Mouse (Mus musculus) kidney, postnatal 25 days (tissue): ENCODE measurements around the gene Slc25a45.

Source experiments
- DNase-seq, 2 experiments: peaks; one replicate each; pipeline ENCODE4 v3.0.0; 2021; ENCODE audit warnings: mixed read lengths in 2 of 2

Gene Slc25a45

DNA sequence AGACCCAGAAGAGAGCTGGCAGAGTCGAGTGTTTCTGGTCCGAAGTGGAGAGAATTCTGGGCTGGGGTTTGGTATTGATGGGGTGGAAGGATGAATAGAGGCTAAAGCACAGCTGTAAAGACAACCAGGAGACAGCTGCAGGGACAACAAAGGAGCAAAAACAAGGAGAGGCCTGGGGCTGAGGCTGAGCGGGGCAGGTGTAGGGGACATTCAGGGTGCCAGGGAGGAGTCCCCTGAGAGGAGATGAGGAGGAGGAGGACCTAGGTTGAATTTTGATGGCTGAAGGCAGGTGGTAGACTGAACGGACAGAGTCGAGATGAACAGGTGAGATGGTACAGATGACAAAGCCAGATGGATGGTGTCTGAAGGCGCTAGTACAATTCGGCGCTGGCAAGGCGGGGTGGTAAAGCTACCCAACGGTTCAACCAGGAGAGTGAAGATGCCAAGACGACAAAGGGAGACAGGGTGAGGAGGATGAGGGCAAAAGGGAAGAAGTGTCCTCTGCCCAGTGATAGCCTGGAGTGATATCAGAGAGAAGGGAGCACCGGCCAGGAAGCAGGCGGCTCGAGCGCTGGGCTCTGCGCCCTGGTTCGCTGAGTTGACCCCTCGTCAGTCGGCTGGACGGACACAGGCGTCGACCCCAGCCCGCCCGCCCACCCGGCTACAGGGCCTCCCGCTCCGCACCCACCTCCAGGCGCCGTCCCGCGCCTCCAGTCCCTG, 15.8 kb downstream of the Slc25a45 start:
- DNase-seq: no peak

DNA sequence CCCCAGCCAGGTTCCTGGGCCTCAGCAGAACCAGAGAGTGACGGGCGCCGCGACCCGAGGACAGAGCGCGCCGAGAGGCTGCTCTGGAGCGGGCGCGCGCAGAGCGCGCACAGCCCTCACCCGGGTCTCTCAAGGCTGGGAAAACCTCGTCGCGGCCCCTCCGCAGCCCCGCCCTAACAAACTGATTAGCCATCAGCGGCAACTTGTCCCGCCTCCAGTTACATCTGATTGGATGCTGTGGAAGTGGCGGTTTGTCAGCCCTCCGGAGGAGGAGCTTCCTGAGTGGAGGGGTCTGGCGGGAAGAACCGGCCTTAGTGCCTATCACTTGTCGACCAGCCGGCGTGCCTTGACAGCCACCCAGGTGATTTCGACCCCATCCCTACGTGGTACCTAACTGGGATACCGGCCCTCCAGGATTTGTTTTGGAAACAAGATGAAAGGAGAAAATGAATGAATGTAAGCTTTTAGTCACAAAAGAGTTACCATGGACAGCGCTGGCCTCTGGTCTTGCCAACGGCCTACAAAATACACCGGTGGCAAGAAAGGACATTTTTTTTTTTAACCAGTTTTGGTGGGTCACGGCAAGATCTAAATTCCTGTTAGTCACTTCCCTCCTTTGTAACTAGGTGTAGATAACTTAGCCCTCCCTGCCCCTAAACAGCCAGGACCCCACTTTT, 16.5 kb downstream of the Slc25a45 start, which contains the start of gene Tigd3:
Gene Tigd3, minus strand, starts transcription at position 148 of the 677 bp plus-strand sequence.
- peak; percentile 97 to 98 for DNase-seq

DNA sequence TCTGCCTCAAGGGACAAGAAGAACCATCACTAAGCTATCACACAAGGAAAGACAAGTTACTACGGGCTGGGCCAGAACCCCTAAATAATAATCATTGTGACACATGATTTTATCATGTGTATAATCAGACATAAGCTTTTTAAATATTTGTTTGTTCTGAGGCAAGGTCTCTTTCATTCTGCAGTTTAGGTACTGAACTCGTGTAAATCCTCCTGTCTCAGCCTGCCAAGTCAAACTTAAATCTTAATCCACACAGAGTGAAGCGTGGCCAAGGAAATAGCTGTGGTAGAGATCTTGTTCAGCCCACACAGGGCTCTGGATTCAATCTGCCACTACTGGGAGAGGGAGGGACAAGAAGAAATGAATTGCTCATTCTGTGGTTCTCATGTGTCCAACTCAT, 29.7 kb downstream of the Slc25a45 start:
- DNase-seq: no peak

DNA sequence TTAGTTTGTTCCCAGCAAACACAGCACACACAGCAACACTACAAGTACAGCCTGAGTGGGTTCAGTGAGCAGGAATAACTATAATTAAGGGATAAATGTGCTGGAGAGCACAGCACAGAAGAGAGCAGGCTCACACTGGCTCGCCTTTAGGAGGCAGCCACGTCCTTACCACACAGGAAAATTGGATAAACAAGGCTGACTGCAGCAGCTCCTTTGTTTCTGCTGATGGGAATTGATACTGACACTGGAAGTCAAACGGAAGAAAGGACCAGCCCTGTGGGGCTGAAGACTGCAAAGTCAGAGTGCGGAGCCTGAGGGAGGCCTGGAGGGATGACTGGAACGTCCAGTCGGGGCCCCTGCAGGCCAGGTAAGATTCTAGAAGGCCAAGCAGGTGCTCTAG, 32.6 kb downstream of the Slc25a45 start:
- no peak for DNase-seq

DNA sequence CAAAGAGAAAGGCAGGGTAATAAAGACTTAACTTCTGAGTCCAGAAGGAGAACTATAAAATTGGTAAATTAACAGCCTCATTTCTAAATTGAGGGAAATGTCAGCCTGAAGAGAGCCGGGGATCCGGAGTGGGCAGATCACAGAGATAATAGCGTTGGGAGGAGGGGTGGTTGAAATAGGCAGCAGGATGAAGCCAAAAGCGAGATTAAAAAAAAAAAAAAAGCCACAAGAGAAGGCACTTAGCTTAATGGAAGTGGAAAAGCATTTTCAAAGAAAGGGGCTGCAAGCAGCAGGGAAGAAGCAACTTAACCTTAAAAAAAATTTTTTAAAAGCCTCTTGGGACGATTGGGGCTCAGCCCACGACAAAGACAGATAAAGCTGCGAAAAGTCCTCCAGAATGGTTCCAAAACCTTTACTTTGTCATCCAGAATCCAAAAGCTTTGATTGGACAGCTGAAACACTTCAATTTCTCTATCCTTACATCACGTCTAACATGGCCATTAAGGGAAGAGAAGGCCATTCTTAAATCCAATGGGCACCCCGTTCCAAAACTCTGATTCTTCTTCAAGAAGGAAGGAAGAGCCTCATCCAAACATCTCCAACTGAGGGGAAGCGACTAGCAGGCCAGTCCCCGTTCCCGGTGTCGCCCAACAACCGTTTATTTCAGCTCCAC, 34.0 kb downstream of the Slc25a45 start:
- DNase-seq: no peak

DNA sequence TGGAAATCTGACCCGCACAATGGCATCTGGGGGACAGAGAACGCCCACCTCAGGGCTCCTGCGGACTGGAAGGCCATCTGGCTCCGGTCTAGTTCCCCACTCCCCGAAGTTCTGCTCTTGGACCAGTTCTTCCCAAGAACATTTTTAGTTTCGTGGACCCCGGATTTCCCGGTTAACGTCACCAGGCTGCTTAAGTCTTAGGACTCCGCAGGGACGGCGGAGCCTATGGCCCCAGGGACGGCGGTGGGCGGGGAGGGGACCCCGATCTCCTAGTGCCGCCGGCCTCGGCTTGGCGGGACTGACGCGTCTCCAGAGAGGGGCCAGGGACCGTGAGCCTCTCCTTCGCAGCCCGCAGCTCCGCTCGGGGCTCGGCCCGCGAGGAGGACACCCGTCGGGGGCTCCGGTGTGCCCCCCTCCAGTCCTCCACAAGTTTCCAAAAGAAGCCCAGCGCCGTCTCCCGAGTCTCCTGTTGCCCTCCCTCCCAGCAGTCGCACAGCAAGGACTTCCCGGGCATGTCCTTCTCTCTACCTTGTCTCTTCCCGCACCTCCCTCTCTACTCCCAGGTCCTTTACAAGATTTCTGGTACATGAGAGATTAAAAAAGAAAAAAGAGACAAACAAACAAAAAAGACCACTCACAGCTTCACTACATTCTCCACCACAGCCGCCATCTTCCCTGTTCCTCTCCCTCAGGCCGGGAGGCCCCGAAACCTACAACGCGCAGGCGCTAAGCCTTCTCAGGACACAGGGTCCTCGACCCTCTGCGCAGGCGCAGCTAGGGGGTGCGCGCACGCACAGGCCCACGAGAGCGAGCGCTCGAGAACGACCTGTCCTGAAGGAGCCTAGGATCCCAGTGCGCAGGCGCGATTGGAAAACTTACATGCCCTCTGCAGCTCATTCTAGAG, 34.7 kb downstream of the Slc25a45 start:
- DNase-seq: peak; percentile 99 to 100

DNA sequence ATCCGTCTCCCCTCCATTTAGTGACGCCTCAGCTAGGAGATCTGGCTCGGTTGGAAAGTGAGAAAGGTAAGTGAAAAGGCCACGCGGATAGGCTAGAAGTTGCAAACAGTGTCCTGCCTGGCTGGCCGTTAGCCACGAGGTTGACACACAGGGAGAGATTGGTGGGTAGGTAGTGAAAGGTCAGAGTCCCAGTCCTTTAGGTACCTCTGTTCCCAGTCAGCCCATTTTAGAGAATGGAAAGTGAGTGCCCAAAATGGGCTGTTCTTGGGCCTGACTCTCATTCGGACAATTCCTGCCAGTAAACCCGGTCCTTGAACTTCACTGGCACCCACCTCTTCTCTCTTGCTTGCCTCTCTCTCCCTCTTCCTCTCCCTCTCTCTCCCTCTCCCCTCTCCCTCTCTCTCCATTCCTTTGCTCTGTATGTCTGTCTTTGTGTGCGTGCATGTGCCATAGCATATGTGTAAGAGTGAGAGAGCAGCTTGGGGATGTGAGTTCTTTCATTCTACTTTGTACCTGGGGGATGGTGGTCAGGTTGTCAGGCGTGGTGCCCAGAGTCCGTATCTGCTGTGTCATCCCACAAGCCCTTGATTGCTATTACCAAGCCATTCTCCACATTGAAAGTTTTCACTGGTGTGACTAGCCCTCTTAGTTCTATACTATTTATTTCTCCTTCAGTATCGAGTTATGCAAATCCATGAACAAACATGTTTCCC, 35.6 kb downstream of the Slc25a45 start, which contains the start of gene Dpf2:
Gene Dpf2, minus strand, starts transcription at position 4 of the 713 bp plus-strand sequence.
- peak in 1 of 2 experiments; percentile 53 for DNase-seq

DNA sequence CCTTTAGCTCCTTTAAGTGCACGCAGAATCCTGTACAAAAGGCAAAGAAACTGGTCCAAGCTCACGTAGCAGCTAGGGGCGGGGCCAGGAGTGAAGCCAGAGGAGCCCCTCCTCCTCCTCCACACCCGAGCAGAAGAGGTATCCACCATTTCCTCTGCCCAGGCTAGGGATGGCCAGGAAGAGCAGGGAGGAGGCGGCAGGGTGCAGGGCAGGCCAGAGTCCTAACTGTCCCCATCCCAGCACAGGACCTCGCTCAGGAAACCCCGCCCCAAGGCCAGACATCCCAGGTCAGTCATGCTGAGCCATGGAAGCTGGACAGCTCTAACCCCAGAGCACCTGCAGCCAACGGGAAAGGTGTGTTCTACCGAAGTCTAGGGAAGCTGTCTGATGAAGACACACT, 44.1 kb downstream of the Slc25a45 start:
- peak; percentile 55 to 82 for DNase-seq

DNA sequence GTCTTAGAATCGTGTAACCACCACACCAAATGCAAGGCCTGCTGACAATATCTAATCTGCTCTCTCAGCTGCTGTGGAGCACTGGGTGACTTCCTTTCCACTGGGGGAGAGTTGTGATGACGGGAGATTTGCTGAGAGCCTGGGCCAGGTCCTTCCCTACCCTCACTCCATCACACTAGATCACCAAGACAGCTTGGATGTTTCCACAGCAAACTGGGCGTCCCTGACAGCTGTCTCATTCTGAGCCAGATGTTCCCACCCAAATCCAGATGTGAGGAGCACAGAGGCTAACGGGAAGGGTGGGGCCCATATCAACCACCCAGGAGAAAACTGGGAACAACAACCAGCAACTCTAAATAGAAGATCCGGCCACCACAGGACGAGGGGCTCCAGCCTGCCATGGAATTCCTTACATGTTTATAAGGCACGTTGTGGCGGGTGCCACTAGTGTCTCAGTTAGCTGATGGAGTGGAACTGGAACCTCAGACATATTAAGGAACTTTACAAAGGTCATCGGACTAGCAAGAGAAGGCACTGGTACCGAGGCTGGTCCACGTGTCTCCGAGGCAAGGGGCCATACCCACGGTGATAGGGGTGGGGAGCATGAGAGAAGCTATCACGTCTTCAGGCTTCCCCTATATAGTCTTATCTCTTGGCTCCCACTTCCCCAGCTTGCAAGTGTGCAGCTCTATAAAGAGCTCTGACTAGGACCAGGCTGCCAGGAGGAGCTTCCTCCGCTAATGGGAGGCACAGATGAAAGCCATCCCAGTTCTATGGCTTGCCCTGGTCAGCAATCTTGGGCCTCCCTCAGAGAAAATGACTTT, 44.7 kb downstream of the Slc25a45 start:
- peak in 1 of 2 experiments; percentile 66 for DNase-seq

DNA sequence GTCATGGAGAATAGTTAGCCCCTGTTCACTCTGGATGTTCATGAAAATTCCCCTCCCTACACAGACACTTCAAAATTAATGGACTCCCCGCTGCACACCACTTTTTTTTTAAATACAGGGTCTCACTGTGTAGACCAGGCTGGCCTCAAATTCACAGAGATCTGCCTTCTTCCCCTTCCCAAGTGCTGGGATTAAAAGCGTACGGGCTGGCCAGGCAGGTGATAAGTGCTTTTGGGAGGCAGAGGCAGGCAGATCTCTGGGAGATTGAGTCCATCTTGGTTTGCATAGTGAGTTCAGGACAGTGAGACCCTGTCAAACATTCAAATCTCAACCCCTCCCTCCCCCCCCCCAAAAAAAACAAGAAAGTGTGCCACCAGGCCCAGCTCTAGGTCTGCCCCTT, 45.4 kb downstream of the Slc25a45 start:
- DNase-seq: no peak

DNA sequence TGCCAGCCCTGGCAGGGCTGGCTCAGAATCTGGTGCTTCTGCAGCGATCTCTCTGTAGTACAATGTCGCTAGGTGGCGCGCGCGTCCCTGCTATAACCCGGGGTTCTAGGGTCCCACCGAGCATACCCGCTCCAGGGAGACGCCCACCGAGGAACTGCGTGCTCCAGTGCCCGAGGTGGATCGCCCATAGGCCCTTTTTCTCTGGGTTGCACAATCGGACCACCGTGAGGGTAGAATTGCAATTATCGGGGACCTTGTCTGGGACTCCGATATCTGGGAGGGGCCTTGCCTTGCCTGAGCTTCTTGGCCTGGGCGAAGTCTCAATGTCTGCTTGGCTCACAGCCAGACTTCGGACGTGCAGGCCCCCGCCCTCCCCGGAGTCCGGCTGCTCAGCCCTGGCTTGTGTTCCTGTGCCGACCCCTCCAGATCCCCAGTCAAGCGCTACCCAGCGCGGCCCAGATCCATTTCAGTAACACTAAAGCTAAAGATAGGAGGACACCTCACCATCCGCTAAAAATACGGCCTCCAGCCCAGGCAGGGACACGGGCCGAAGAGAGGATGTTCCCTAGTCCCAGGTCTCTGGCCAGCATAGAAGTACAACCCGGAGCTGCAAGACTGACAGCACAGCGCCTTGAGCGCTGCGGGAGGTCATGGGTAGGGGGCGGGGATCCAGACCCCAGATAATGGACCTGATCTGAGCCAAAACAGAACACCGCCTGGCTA, 46.5 kb downstream of the Slc25a45 start:
- DNase-seq: peak; percentile 94 to 99

DNA sequence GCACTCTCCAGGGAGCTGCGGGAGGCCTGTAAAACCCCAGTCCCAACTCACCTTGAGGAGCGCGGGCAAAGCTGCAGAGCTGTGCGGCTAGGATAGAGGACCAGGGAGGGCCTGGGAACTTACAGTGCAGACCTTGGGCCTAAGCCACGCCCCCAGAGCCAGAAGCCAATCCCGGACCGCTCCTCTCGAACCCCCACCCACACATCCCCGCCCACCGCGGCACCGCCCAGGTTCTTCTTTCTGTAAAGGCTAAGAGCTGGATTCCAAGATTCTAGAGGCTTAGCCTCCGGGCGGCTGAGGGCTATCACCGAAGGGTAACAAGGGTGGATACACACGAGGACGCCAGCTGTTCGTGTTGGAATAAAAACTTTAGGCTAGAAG, 47.1 kb downstream of the Slc25a45 start, which contains the start of gene Cdc42ep2:
Gene Cdc42ep2, minus strand, starts transcription at position 104 of the 381 bp plus-strand sequence.
- peak; percentile 99 for DNase-seq

DNA sequence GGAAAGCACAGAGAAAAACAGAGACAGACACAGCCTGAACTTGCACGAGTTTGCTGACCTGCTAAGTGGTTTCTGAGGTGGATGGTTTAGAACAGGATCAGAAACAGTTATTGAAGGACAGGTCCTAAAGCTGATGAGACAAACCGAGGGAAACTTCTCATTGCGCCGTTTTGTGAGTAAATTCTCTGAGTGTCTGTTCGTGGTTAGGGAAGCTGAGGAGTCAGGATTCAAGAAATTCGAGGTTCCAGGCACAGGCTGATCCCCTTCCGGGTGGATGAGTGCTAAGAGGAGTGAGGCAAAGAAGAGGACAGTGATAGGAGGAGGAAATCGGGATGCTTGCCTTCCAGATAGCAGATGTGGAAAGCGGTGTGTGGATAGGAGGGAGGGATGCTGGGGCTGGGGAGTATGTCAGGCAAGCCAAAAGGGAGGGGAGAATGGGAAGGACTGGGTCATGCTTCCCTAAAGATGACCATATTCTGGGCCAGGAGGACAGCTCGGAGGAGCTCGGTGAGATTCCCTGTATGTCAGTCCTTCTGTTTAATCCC, 47.8 kb downstream of the Slc25a45 start:
- no peak for DNase-seq

DNA sequence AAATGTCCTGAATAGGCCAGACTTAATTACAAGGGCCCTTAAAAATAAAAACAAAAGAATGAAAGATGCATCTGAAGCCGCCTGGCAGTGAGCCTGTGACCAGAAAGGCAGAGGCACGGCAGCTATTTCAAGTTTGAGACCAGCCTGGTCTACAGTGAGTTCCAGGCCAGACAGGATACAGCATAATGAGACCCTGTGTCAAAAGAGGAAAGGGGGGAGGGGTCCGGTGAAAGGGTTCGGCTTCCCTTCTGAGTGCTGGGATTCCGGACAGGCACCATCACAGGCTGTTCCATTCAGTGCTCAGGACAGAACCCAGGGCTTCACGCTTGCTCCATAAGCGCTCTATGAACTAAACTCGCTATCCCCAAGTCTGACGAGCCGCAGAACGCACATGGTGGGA, 49.4 kb downstream of the Slc25a45 start:
- DNase-seq: peak; percentile 53 to 63

DNA sequence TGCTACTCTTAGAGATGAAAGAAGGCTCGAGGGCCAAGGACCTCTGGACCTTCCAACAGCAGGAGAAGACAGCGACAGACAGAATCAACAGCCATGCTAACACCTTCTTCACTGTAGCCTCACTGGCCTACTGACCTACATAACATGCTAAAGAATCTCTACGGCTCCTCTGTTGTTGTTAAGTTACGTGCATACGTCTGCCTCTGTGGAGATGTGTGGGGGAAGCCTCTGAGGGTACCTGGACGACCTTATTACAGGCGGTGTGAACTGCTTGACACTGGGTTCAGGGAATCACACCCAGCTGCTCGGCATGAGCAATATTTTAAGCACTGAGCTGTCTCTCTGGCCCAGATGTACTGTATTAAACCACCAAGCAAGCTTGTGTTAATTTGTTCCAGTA, 49.9 kb downstream of the Slc25a45 start:
- DNase-seq: no peak

DNA sequence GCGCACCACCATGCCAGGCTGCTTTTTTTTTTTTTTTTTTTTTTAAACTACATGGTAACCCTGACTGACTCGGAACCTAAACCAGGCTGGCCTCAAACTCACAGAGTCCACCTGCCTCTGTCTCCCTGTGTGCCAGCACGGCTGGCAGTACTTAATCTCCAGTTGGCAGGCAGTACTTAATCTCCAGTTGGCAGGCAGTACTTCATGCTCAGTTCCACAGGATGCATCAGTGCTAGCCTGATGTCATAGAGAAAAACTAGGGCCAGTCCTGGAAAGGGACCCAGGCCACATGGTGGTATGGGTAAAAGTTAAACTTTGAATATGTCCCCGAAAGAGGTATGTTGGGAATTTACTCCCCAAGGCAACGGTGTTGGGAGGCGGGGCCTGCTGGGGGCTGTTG, 50.5 kb downstream of the Slc25a45 start:
- no peak for DNase-seq

DNA sequence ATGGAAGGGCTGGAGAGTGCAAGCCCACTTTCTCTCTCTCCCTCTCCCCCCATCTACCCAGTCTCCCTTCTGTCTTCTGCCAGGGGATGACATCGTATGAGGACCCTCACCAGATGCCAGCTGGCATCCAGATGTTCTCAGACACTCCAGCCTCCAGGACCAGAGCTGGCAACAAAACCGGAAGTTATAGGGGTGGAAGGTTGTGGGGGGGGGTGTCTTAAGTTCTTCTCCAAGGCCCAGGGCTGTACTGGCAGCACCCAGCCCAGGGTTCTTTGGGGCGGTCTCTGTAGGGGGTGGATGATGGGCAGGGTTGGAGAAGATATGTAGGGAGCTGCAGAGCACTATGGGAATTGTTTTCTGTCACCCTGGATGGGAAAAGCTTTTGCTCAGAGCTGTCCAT, 50.9 kb downstream of the Slc25a45 start:
- DNase-seq: no peak

DNA sequence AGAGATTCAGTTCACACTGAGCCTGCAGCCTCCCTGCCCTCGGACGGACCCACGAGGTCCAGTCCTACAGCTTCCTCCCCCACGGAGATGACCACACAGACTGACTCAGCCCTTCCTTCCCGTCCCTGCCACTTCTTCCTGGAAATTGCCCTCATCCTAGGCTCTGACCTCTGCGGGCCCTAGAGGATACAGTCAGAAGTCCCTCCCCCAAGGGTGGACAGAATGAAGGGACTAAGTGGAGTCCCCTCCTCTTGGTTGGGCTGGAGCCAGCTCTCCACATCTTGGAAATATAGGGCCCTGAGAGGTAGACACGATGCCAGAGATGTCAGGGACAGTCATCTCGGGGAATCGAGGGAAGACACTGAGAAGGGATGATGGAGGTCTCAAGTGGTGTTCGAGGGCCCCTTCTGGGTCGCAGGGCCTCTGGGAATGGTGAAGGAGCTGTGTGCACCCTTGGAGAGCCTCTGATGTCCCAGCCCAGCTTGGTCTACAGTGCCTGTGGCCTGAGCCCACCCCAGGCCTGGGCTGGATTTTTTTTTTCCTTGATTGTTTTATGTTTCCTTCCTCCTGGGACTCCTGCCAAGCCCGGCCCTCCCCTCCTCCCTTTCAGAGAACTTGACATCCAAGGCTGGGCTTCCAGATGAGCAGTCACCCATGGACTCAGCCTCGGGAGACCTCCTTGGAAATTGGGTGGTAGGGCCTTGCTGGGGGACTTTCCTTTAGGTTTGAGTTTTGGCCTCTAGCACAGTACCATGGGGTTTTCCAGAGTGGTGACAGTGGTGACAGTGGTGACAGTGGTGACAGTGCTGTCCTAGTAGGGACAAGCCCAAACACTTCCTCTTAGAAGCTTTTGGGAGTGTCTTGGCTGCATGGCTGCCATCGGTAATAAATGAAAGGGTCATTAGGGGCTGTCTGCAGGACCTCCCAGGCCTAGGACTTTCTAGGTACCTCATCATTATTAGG, 52.3 kb downstream of the Slc25a45 start:
- peak; percentile 90 to 94 for DNase-seq

DNA sequence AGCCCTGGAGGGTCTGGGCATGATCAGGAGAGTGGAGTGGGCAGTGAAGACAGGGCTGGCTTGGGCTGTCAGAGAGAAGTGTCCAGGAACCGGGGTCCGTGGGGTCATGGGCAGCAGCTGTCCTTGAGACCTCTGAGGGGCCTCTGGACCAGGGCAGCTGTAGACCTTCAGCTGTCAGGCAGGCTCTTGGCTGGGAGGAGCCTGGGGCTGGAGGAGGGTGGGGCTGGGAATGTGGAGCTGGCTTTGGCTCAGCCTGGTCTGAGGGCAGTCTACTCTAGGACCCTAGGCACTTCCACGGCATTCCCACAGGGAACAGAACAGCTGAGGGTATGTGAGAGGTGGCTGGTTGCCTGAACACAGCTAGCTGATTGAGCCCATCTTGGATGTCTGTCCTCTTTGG, 57.7 kb downstream of the Slc25a45 start:
- peak; percentile 56 to 73 for DNase-seq
